Mouse (Mus musculus) hindbrain, embryonic 14.5 days (tissue): Measurements from ENCODE around the gene Luzp1. TPM values are rescaled to one million over a fixed set of nuclear protein-coding genes. Genes with fewer than 3 reads are reported as not detected.

Source experiments
- ATAC-seq: fragments of 200-750 bp; cut with Nextera tagmentation; 2 replicates; pipeline ENCODE4 v1.8.0; 2017; ENCODE audit warnings: moderate number of reproducible peaks, mild to moderate bottlenecking, moderate TSS enrichment, moderate library complexity; ENCODE audit not compliant: low FRiP score
- DNase-seq: peaks from one replicate; pipeline ENCODE4 v3.0.0-alpha.2; 2015; ENCODE audit warnings: low spot score
- H3K27ac ChIP-seq: fragments of 300-500 bp; sonication (generic); 2 replicates; pipeline ENCODE4 v1.5.1; 2014; ENCODE audit warnings: mild to moderate bottlenecking, moderate library complexity
- H3K27me3 ChIP-seq: fragments of 300-500 bp; sonication (generic); 2 replicates; pipeline ENCODE4 v1.6.1; 2014; ENCODE audit warnings: mild to moderate bottlenecking, low read length, mixed read lengths; ENCODE audit not compliant: control insufficient read depth, insufficient read depth
- H3K36me3 ChIP-seq: fragments of 300-500 bp; sonication (generic); replicated peaks from 2 replicates; pipeline ENCODE4 v1.6.1; 2014; ENCODE audit not compliant: control insufficient read depth, insufficient read depth
- H3K4me1 ChIP-seq: fragments of 300-500 bp; sonication (generic); replicated peaks from 2 replicates; pipeline ENCODE4 v1.6.1; 2014; ENCODE audit warnings: antibody characterized with exemption, low read length, mixed read lengths; ENCODE audit not compliant: control insufficient read depth, insufficient read depth
- H3K4me2 ChIP-seq: fragments of 300-500 bp; sonication (generic); replicated peaks from 2 replicates; pipeline ENCODE4 v1.6.1; 2014; ENCODE audit warnings: mild to moderate bottlenecking, moderate library complexity
- H3K4me3 ChIP-seq: fragments of 300-500 bp; sonication (generic); replicated peaks from 2 replicates; pipeline ENCODE4 v1.5.1; 2014; ENCODE audit warnings: mild to moderate bottlenecking, low read length
- H3K9ac ChIP-seq: fragments of 300-500 bp; sonication (generic); 2 replicates; pipeline ENCODE4 v1.6.1; 2014
- H3K9me3 ChIP-seq: fragments of 300-500 bp; sonication (generic); 2 replicates; pipeline ENCODE4 v1.6.1; 2016; ENCODE audit warnings: low read length; ENCODE audit not compliant: control insufficient read depth
- WGBS: fragments of 180-500 bp; shearing (Covaris S2); extraction: QIAGEN DNeasy Blood & Tissue Kit; methylation state at CpG from one replicate; pipeline ENCODE4 v1.1.7; 2014; 5-methylcytosine and 5-hydroxymethylcytosine counted together
- polyA plus RNA-seq: library from polyadenylated mRNA; unstranded; fragments of >200 nt; fragmentation: Nextera tagmentation; extraction: Ambion mirVana; gene quantifications from 2 replicates; pipeline ENCODE4 v1.2.1, GENCODE M21; 2014

Gene Luzp1
- polyA plus RNA-seq, 1 experiment from 2014 or later, result 56.8 TPM

- Histone ChIP-seq H3K9me3 (no peaks in the 10 kb centered on the region), H3K4me3 (peak overlapping the region; percentile 91), H3K27ac (peak overlapping the region; percentile 95), H3K4me2 (peak overlapping the region; percentile 65), H3K9ac (peak overlapping the region; percentile 79), H3K4me1 (peaks cover 10% of the 10 kb centered on the region), H3K27me3 (no peaks in the 10 kb centered on the region), H3K36me3 (no peaks in the 10 kb centered on the region)
- DNase-seq, result peak; percentile 74
- under 1% methylated on average over 35 of the region's 55 CpGs for WGBS
- peak; percentile 82 for ATAC-seq
Observed at GRCm38 (mm10) chr4:136469941-136470346, 383 bp downstream of the Luzp1 start.

- peak overlapping the region; percentile 95 for H3K27ac ChIP-seq
- H3K9me3 ChIP-seq, result no peaks in the 10 kb centered on the region
- ATAC-seq, result peak; percentile 32
- peaks cover 10% of the 10 kb centered on the region for H3K4me1 ChIP-seq
- H3K27me3 ChIP-seq, result no peaks in the 10 kb centered on the region
- under 1% methylated on average over 52 of the region's 58 CpGs for WGBS
- peak; percentile 53 for DNase-seq
- H3K4me3 ChIP-seq, result peak overlapping the region; percentile 91
- H3K36me3 ChIP-seq, result no peaks in the 10 kb centered on the region
- H3K9ac ChIP-seq, result peak overlapping the region; percentile 79
- H3K4me2 ChIP-seq, result peak overlapping the region; percentile 65
Observed at GRCm38 (mm10) chr4:136470347-136471071, 948 bp downstream of the Luzp1 start.

- Histone ChIP-seq H3K4me2 (no peak overlapping the region), H3K36me3 (no peaks in the 10 kb centered on the region), H3K27ac (no peak overlapping the region), H3K4me3 (no peak overlapping the region), H3K4me1 (peaks cover 3% of the 10 kb centered on the region), H3K9me3 (no peaks in the 10 kb centered on the region), H3K27me3 (no peaks in the 10 kb centered on the region), H3K9ac (no peak overlapping the region)
- 100% methylated on average over 1 of the region's 1 CpGs for WGBS
- DNase-seq, result no peak
- no peak for ATAC-seq
Observed at GRCm38 (mm10) chr4:136476692-136477091, 7.1 kb downstream of the Luzp1 start.

GRCm38 (mm10) chr4:136486549-136486948, 17.0 kb downstream of the Luzp1 start:
- H3K27me3 ChIP-seq, result no peaks in the 10 kb centered on the region
- DNase-seq (no peak), ATAC-seq (no peak)
- no peaks in the 10 kb centered on the region for H3K36me3 ChIP-seq
- no peaks in the 10 kb centered on the region for H3K4me1 ChIP-seq
- H3K9me3 ChIP-seq, result no peaks in the 10 kb centered on the region
- no peak overlapping the region for H3K4me3 ChIP-seq
- no peak overlapping the region for H3K4me2 ChIP-seq
- H3K9ac ChIP-seq, result no peak overlapping the region
- WGBS, result 93% methylated on average over 2 of the region's 2 CpGs
- H3K27ac ChIP-seq, result no peak overlapping the region

GRCm38 (mm10) chr4:136495993-136496392, 26.4 kb downstream of the Luzp1 start:
- Histone ChIP-seq H3K9me3 (no peaks in the 10 kb centered on the region), H3K9ac (no peak overlapping the region), H3K4me1 (no peaks in the 10 kb centered on the region), H3K27me3 (no peaks in the 10 kb centered on the region), H3K36me3 (no peaks in the 10 kb centered on the region), H3K4me3 (no peak overlapping the region), H3K4me2 (no peak overlapping the region), H3K27ac (no peak overlapping the region)
- no peak for DNase-seq
- ATAC-seq, result no peak

GRCm38 (mm10) chr4:136505426-136506215, 36.1 kb downstream of the Luzp1 start:
- DNase-seq, result no peak
- WGBS, result 55% methylated on average over 2 of the region's 2 CpGs
- Histone ChIP-seq H3K36me3 (no peaks in the 10 kb centered on the region), H3K27ac (no peak overlapping the region), H3K4me1 (no peaks in the 10 kb centered on the region), H3K4me3 (no peak overlapping the region), H3K9ac (no peak overlapping the region), H3K27me3 (no peaks in the 10 kb centered on the region), H3K9me3 (no peaks in the 10 kb centered on the region), H3K4me2 (no peak overlapping the region)
- ATAC-seq, result no peak

- Histone ChIP-seq H3K27ac (no peak overlapping the region), H3K4me1 (0 out of 2 replicates have a peak, but pooled peaks cover 6% of the 10 kb centered on the region), H3K9ac (no peak overlapping the region), H3K36me3 (no peaks in the 10 kb centered on the region), H3K27me3 (no peaks in the 10 kb centered on the region), H3K9me3 (no peaks in the 10 kb centered on the region), H3K4me2 (no peak overlapping the region), H3K4me3 (no peak overlapping the region)
- ATAC-seq (no peak), DNase-seq (no peak)
- 81% methylated on average over 1 of the region's 1 CpGs for WGBS
Observed at GRCm38 (mm10) chr4:136509857-136510256, 40.3 kb downstream of the Luzp1 start.

- H3K4me2 ChIP-seq, result no peak overlapping the region
- no peak overlapping the region for H3K4me3 ChIP-seq
- no peak for DNase-seq
- no peak overlapping the region for H3K27ac ChIP-seq
- H3K9ac ChIP-seq, result no peak overlapping the region
- H3K4me1 ChIP-seq, result 0 out of 2 replicates have a peak, but pooled peaks cover 6% of the 10 kb centered on the region
- ATAC-seq, result no peak
- no peaks in the 10 kb centered on the region for H3K36me3 ChIP-seq
- no peaks in the 10 kb centered on the region for H3K27me3 ChIP-seq
- H3K9me3 ChIP-seq, result no peaks in the 10 kb centered on the region
- WGBS, result 58% methylated on average over 4 of the region's 4 CpGs
Observed at GRCm38 (mm10) chr4:136511708-136512107, 42.1 kb downstream of the Luzp1 start.

- 0 out of 2 replicates have a peak, but pooled peaks cover 6% of the 10 kb centered on the region for H3K4me1 ChIP-seq
- H3K9ac ChIP-seq, result no peak overlapping the region
- no peak overlapping the region for H3K4me3 ChIP-seq
- no peaks in the 10 kb centered on the region for H3K36me3 ChIP-seq
- H3K9me3 ChIP-seq, result no peaks in the 10 kb centered on the region
- H3K4me2 ChIP-seq, result no peak overlapping the region
- DNase-seq (no peak), ATAC-seq (no peak)
- H3K27me3 ChIP-seq, result no peaks in the 10 kb centered on the region
- no peak overlapping the region for H3K27ac ChIP-seq
Observed at GRCm38 (mm10) chr4:136512905-136513304, 43.3 kb downstream of the Luzp1 start.
